Mouse (Mus musculus): ENCODE data around the gene Tmem109. TPM values are rescaled to one million over a fixed set of nuclear protein-coding genes. Genes with fewer than 3 reads are reported as not detected.

Gene Tmem109
- polyA plus RNA-seq, 2 experiments: 11.1 to 16.1 TPM

DNA sequence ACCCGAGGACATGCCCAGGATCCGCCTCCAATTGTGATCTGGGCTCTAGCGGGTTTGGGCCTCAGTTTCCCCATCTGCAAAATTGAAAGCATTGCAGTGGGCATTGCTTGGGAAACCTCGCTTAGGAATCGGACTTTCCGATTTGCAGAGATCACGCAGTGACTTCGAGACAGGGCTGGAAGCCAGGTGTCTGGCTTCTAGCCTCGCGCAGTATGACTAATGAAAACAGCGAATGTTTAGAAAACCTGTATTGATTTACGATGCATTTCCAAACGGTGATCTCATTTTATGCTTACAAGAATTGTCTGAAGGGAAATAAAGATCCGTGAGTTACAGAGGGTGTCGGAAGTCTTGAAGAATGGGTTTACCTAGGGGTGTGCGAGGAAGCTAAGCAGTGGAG, 13.9 kb upstream of the Tmem109 start:
- H3K4me1 ChIP-seq (replicated peaks; ENCODE audit: control insufficient read depth in 2 of 2, insufficient read depth in 2 of 2, low read length in 1 of 2): peaks cover 8 to 17% of the 10 kb centered on the region in 2 experiments
- peak overlapping the region; percentile 87 to 95 for H3K4me3 ChIP-seq (ENCODE audit: insufficient read depth in 1 of 2, low read depth in 2 of 2, low read length in 2 of 2)
- H3K36me3 ChIP-seq (replicated peaks; ENCODE audit: control insufficient read depth, insufficient read depth, low read depth): peaks cover 20% of the 10 kb centered on the region
- DNase-seq (ENCODE audit: low read depth in 3 of 3, low spot score in 3 of 3) (no peak), ATAC-seq (ENCODE audit: insufficient read depth) (no peak)
- H3K27ac ChIP-seq: no peak overlapping the region
- TF ChIP-seq CTCF (IDR thresholded peaks at IDR 0.05; ENCODE audit: low read depth): no peak
- no peaks in the 10 kb centered on the region for H3K9me3 ChIP-seq (ENCODE audit: control insufficient read depth, low read length)
- peak overlapping the region; percentile 81 for H3K4me2 ChIP-seq (ENCODE audit: low read depth)
- H3K9ac ChIP-seq (replicated peaks): peak overlapping the region; percentile 84
- no peaks in the 10 kb centered on the region for H3K27me3 ChIP-seq (ENCODE audit: control insufficient read depth, insufficient read depth, low read length)
- under 1% methylated on average over 16 of the region's 16 CpGs for WGBS (ENCODE audit: insufficient replicate concordance)

DNA sequence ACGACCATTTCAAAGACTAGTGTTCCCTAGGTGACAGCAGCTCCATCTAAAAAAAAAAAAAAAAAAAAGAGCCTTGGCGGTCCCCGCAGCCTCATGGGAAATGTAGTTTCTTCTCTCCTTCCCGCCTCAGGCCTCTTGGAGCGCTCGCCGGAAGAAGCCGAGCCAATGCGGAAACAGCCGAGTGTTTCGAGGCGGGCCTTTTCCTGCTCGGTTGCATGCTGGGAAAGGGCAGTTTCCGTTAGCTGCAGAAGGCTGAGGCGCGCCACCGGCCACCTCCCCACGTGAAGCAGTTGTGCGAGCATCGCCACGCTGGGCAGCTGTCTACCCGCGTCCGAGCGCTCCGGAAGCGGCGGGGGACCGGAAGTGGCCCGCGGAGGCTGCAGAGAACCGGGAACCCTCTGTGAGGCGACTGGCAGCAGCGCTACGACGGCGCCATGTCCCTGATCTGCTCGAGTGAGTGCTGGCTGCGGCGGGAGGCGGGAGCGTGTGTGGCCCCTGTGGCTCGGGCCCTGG, 13.3 kb upstream of the Tmem109 start, which contains the start of gene Prpf19:
Gene Prpf19 (plus strand): TSS at position 216 of the 513 bp plus-strand sequence.
- Histone ChIP-seq H3K4me1 (replicated peaks; ENCODE audit: control insufficient read depth in 2 of 2, insufficient read depth in 2 of 2, low read length in 1 of 2) (peaks cover 8 to 17% of the 10 kb centered on the region in 2 experiments), H3K9me3 (ENCODE audit: control insufficient read depth, low read length) (no peaks in the 10 kb centered on the region), H3K27ac (peak within 1 kb of the TSS; percentile 62), H3K4me2 (ENCODE audit: low read depth) (peak within 1 kb of the TSS; percentile 81), H3K9ac (replicated peaks) (peak within 1 kb of the TSS; percentile 84), H3K4me3 (ENCODE audit: insufficient read depth in 1 of 2, low read depth in 2 of 2, low read length in 2 of 2) (peak within 1 kb of the TSS; percentile 87 to 95), H3K27me3 (ENCODE audit: control insufficient read depth, insufficient read depth, low read length) (no peaks in the 10 kb centered on the region), H3K36me3 (replicated peaks; ENCODE audit: control insufficient read depth, insufficient read depth, low read depth) (peaks cover 13% of the 10 kb centered on the region)
- ATAC-seq (ENCODE audit: insufficient read depth) (peak; percentile 96), DNase-seq (ENCODE audit: low read depth in 3 of 3, low spot score in 3 of 3) (peak; percentile 95 to 96 (median 96))
- under 1% methylated on average over 43 of the region's 43 CpGs for WGBS (ENCODE audit: insufficient replicate concordance)
- no peak for TF ChIP-seq EP300 (IDR thresholded peaks at IDR 0.05; ENCODE audit: low read depth)
- TF ChIP-seq CTCF (IDR thresholded peaks at IDR 0.05; ENCODE audit: low read depth): 0 out of 2 replicates have a peak, but pooled peaks have one; percentile 23

DNA sequence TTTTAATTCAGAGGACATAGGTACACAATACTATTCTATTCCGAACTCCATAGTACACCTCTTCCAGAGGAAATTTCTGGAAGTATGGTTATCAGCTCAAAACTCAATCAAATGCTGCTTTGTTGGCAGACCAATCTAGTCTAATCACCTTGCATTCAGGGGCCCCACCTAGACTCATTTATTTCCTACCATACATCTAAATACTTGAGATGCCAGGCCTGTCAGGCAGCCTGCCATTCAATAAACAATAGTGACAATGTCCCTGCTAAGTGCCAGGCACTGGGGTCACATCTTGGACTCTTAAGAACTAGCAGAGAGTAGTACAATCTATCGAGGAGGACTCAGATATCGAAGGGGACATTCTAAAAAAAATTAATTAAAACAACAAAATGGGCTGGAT, 10.4 kb upstream of the Tmem109 start:
- H3K27ac ChIP-seq: no peak overlapping the region
- no peak overlapping the region for H3K9ac ChIP-seq (replicated peaks)
- H3K4me3 ChIP-seq (ENCODE audit: insufficient read depth in 1 of 2, low read depth in 2 of 2, low read length in 2 of 2): no peak overlapping the region
- H3K36me3 ChIP-seq (replicated peaks; ENCODE audit: control insufficient read depth, insufficient read depth, low read depth): no peaks in the 10 kb centered on the region; the same call in 1 of the 2 replicates
- no peaks in the 10 kb centered on the region for H3K9me3 ChIP-seq (ENCODE audit: control insufficient read depth, low read length)
- no peak for DNase-seq (ENCODE audit: low read depth in 3 of 3, low spot score in 3 of 3)
- TF ChIP-seq EP300 (IDR thresholded peaks at IDR 0.05; ENCODE audit: low read depth): no peak
- no peak for TF ChIP-seq CTCF (IDR thresholded peaks at IDR 0.05; ENCODE audit: low read depth)
- no peak for ATAC-seq (ENCODE audit: insufficient read depth)
- WGBS (ENCODE audit: insufficient replicate concordance): 70% methylated on average over 3 of the region's 3 CpGs
- no peak overlapping the region for H3K4me2 ChIP-seq (ENCODE audit: low read depth)
- H3K27me3 ChIP-seq (ENCODE audit: control insufficient read depth, insufficient read depth, low read length): no peaks in the 10 kb centered on the region
- H3K4me1 ChIP-seq (replicated peaks; ENCODE audit: control insufficient read depth in 2 of 2, insufficient read depth in 2 of 2, low read length in 1 of 2): peaks cover 8 to 15% of the 10 kb centered on the region in 2 experiments

DNA sequence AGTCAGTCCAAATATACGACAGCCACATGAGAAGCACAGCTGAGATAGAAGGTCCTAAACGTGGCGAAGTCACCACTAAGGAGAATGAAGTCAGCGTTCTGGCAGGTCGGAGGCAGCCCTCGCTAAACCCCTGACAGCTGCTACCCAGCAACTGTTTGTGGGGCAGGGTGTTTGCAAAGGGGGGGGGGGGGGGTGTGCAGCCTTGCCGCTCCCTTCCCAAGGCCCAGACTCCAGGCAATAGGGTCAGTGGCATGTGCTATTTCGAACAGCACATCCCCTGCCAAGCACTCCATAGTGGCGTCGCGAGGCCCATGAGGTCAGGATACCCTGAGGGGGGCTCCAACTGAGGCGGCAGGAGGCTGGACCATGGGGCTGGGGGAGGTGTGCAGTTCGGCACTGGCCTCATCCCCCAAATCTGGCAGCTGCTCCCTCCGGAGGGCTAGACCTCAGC, 801 bp downstream of the Tmem109 start:
- no peak; the same call in 1 of the 2 replicates for ATAC-seq (ENCODE audit: insufficient read depth)
- TF ChIP-seq CTCF (IDR thresholded peaks at IDR 0.05; ENCODE audit: low read depth) (no peak), EP300 (IDR thresholded peaks at IDR 0.05; ENCODE audit: low read depth) (no peak)
- no peak overlapping the region for H3K27ac ChIP-seq
- H3K4me3 ChIP-seq (ENCODE audit: insufficient read depth in 1 of 2, low read depth in 2 of 2, low read length in 2 of 2): peak overlapping the region; percentile 63 to 69
- no peaks in the 10 kb centered on the region for H3K27me3 ChIP-seq (ENCODE audit: control insufficient read depth, insufficient read depth, low read length)
- H3K36me3 ChIP-seq (replicated peaks; ENCODE audit: control insufficient read depth, insufficient read depth, low read depth): no peaks in the 10 kb centered on the region
- no peaks in the 10 kb centered on the region for H3K9me3 ChIP-seq (ENCODE audit: control insufficient read depth, low read length)
- DNase-seq (ENCODE audit: low read depth in 3 of 3, low spot score in 3 of 3): no peak
- WGBS (ENCODE audit: insufficient replicate concordance): 6% methylated on average over 14 of the region's 14 CpGs
- H3K4me1 ChIP-seq (replicated peaks; ENCODE audit: control insufficient read depth in 2 of 2, insufficient read depth in 2 of 2, low read length in 1 of 2): peaks cover 5 to 6% of the 10 kb centered on the region in 2 experiments
- peak overlapping the region; percentile 94 for H3K4me2 ChIP-seq (ENCODE audit: low read depth)
- peak overlapping the region; percentile 73 for H3K9ac ChIP-seq (replicated peaks)

DNA sequence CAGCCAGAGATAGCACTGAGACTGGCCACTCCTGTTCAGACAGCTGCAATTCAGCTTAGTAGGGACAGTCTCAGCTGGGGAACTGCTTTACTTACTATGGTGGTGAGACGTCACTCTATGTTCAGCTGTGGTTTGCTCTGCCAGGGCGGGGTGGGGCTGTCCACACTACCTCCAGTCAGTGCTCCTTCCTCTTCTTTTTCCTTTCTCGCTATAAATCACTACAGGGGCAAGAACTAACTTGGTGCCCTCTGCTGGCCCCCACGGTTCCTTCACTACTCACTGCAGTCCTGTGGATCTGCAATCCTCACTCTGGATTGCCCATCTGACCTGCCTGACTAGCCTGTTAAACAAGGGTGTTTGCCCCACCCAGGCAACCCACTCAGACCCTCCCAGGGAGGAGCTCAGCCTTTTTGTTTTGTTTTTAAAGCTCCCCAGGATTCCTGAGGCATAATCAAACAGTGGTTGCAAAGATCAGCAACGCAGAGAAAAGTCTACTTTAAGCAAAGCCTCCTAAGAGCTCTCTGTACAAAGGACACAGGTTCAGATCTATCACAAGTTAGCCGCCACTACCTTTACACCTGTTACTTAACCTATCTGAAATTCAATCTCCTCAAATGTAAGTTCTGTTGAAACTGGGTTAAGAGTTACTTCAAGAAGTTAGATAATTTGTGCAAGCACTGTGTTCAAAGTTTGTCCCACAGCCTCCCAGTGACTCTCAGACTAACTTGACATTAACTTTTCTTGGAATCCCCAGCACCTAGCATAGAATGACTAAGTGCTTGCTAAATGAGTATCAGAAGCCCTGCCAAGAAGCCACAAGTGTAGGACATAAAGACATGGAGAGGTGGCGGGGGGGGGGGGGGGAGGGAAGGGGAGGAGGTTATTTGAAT, 1.5 kb downstream of the Tmem109 start:
- Histone ChIP-seq H3K9ac (replicated peaks) (no peak overlapping the region; the same call in 1 of the 2 replicates), H3K4me3 (ENCODE audit: insufficient read depth in 1 of 2, low read depth in 2 of 2, low read length in 2 of 2) (no peak overlapping the region), H3K4me2 (ENCODE audit: low read depth) (peak overlapping the region; percentile 94), H3K27ac (no peak overlapping the region), H3K9me3 (ENCODE audit: control insufficient read depth, low read length) (no peaks in the 10 kb centered on the region), H3K27me3 (ENCODE audit: control insufficient read depth, insufficient read depth, low read length) (no peaks in the 10 kb centered on the region), H3K4me1 (replicated peaks; ENCODE audit: control insufficient read depth in 2 of 2, insufficient read depth in 2 of 2, low read length in 1 of 2) (peaks cover 5 to 6% of the 10 kb centered on the region in 2 experiments), H3K36me3 (replicated peaks; ENCODE audit: control insufficient read depth, insufficient read depth, low read depth) (no peaks in the 10 kb centered on the region)
- ATAC-seq (ENCODE audit: insufficient read depth): no peak
- WGBS (ENCODE audit: insufficient replicate concordance): 25% methylated on average over 7 of the region's 7 CpGs
- no peak for DNase-seq (ENCODE audit: low read depth in 3 of 3, low spot score in 3 of 3)
- TF ChIP-seq CTCF (IDR thresholded peaks at IDR 0.05; ENCODE audit: low read depth) (peak; percentile 25), EP300 (IDR thresholded peaks at IDR 0.05; ENCODE audit: low read depth) (no peak)
